Mouse (Mus musculus) c-Kit-negative CD71-positive TER-119-positive erythroid progenitor cells, embryonic 14.5 days (primary cell): ENCODE measurements around the gene Sstr3.

ENCODE experiments used
- DNase-seq: peaks from one replicate; pipeline ENCODE4 v3.0.0-alpha.2; 2013; ENCODE audit warnings: low read depth, low spot score

The Sstr3 gene

DNA sequence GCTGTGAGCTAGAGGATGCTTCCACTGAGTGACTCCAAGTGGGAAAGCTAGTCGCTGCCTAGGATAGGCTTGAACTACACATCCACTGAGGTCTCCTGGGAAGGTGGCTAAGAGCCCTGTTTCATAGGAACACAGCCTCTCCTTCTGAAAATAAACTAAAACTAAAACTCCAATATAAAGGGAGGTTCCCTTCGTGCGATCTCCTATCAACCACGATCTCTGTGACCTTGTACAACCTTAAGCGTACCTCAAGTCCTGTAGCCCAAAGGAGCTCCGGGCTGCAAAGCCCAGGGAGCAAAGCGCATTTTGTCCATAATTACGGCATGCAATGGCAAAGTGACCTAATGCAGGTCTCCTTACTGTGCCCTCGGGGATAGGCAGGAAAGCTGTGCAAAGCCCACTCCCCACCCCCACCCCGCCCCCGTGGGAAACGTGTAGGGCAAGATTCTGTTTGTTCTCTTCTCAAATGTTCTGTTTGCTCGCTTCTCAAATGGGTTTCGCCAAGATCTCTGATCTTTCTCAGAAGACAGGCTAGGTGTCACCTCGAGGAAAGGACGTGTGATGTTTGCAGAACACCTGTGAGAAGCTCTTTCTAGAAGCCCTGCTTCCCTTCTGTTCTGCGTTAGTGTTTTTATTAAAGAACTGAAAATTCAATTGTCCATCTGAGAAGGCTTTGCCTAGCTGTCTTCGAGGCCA, 41.9 kb downstream of the Sstr3 start:
- no peak for DNase-seq

- no peak for DNase-seq
Measured at GRCm38 (mm10) chr15:78494968-78495406, 49.5 kb downstream of the Sstr3 start, which contains the start of gene Il2rb. TSS of gene Il2rb (minus strand) at chr15:78495271.

- no peak for DNase-seq
Measured at GRCm38 (mm10) chr15:78493401-78494010, 51.0 kb downstream of the Sstr3 start.

DNA sequence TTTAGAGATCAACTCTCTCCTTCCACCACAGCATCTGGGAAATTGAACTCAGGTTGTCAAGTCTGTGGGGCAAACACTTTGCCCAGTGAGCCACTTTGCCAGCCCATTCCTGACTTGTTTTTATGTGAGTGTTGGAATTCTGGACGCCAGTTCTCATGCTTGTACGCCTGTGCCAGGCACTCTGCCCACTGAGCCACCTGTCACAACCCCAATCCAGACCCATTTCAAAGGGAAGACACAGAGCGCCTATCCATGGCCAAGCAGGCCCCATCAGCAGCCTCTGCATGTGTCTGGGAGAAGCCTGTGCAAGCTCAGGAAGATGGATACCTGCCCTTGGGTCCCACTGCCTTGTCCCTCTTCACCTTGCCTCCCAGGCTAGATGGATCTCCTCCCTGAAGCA, 53.2 kb downstream of the Sstr3 start:
- no peak for DNase-seq

DNA sequence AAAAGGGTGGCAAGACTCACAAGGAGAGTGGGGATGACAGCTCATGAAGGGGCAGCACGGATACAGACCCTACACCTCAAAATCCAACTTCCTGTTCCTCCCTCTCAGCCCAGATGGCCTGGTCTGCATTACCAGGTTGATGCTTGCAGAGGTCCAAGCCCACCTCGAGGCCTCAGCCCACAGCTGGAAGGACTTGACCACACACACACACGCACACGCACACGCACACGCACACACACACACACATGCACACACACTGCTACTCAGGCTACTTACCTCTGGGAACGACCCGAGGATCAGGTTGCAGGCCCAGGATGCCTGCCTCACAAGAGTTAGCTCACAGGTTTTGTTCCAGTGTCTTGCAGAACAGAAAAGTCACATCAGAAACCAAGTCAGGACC, 54.6 kb downstream of the Sstr3 start:
- no peak for DNase-seq

GRCm38 (mm10) chr15:78489248-78489647, 55.2 kb downstream of the Sstr3 start:
- DNase-seq, result no peak

GRCm38 (mm10) chr15:78487066-78487465, 57.4 kb downstream of the Sstr3 start:
- no peak for DNase-seq
